Mouse (Mus musculus) E14TG2a.4 (cell line): ENCODE measurements around the gene Dock10.

Experiments
- CTCF ChIP-seq: conservative IDR thresholded peaks from 2 replicates; pipeline ENCODE4 v1.5.1; 2014; ENCODE audit warnings: low read length
- NANOG ChIP-seq: IDR thresholded peaks from 2 replicates; pipeline ENCODE4 v1.6.1; 2014; ENCODE audit warnings: borderline replicate concordance, low read length, mixed read lengths
- POU5F1 ChIP-seq: IDR thresholded peaks from 2 replicates; pipeline ENCODE4 v1.6.1; 2014; ENCODE audit warnings: low read length, borderline replicate concordance

GRCm38 (mm10) chr1:80670387-80670786 is 87.9 kb downstream of the Dock10 start:
- TF ChIP-seq CTCF (no peak), NANOG (no peak), POU5F1 (no peak)
